Mouse (Mus musculus): Measurements from ENCODE around the gene Ppp1r16b. TPM values are rescaled to one million over a fixed set of nuclear protein-coding genes. Genes with fewer than 3 reads are reported as not detected.

The Ppp1r16b gene
- polyA plus RNA-seq, 1 experiment, result 0.04 TPM

DNA sequence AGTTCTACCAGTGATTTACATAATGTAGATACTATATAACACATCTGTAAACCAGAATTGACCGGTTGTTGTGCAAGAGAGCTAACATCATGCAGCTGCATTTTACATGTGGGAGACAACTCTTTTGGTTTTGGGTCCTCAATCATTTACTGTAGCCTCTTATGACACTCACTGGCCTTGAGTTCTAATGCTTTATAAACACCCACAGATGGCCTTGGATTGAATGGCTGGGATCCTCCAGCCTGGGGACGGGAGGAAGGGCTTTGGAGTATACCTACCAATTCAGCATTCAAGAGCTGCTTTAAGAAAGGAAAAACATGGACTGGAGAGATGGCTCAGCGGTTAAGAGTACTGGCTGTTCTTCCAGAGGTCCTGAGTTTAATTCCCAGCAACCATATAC lies 5.9 kb upstream of the Ppp1r16b start:
- Histone ChIP-seq H3K36me3 (ENCODE audit: control insufficient read depth, insufficient read depth) (no peaks in the 10 kb centered on the region), H3ac (ENCODE audit: control insufficient read depth, insufficient read length, low read depth) (no peak overlapping the region), H3K79me3 (ENCODE audit: low read depth) (no peaks in the 10 kb centered on the region), H3K4me3 (ENCODE audit: insufficient read depth, poor library complexity, severe bottlenecking) (no peak overlapping the region), H3K27me3 (ENCODE audit: control insufficient read depth, insufficient read depth, insufficient read length) (peaks cover 11% of the 10 kb centered on the region), H3K79me2 (ENCODE audit: control insufficient read depth, insufficient read depth) (no peaks in the 10 kb centered on the region)
- TF ChIP-seq CEBPB (IDR thresholded peaks at IDR 0.05; ENCODE audit: low read depth) (no peak), CTCF (IDR thresholded peaks at IDR 0.05; ENCODE audit: control insufficient read depth, insufficient read depth, insufficient read length) (no peak), USF1 (IDR thresholded peaks at IDR 0.05; ENCODE audit: low read depth) (no peak), FOSL1 (IDR thresholded peaks at IDR 0.05; ENCODE audit: insufficient read depth, low read length, poor library complexity, severe bottlenecking) (no peak), MYOD1 (IDR thresholded peaks at IDR 0.05; ENCODE audit: control insufficient read depth, insufficient read length, low read depth) (no peak), MYOG (IDR thresholded peaks at IDR 0.05; ENCODE audit: control insufficient read depth, extremely low read depth, insufficient read length) (no peak), MAX (IDR thresholded peaks at IDR 0.05) (no peak)

DNA sequence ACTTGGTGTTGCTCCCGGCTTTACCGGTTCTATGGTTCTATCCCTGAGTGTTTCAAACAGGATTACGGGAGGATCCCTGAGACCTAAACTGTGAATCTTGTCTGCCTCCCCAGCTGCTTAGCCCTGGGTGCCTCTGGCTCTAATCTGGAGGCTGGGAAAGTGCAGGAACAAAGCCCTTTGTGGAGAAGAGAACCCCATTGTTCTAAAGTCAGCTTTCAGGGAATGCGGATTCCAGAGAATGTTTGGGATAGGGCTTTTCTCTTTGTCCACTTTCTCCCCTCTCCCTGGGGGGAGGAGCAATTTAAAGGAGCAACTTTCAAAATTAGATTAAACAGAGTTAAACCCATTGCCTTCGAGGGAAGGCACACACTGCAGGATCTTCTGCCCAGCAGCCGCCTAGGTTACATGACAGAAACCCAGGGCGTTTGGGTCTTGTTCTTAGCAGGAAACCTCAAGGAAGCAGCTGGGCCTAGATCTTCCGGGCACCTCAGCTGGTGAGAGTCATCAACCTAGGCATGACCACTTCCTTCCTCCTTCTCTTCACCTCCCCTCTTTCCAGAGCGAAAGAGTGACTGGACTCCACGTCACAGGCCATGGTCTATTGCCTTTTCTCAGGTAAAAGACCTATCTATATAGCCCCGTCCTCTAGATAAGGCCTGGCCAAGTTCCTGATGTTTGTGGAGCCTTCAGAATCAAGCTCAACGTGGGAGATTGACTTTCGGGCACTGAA lies 1.0 kb downstream of the Ppp1r16b start:
- no peak overlapping the region for H3K4me3 ChIP-seq (ENCODE audit: insufficient read depth, poor library complexity, severe bottlenecking)
- H3K27me3 ChIP-seq (ENCODE audit: control insufficient read depth, insufficient read depth, insufficient read length), result peaks cover 46% of the 10 kb centered on the region

DNA sequence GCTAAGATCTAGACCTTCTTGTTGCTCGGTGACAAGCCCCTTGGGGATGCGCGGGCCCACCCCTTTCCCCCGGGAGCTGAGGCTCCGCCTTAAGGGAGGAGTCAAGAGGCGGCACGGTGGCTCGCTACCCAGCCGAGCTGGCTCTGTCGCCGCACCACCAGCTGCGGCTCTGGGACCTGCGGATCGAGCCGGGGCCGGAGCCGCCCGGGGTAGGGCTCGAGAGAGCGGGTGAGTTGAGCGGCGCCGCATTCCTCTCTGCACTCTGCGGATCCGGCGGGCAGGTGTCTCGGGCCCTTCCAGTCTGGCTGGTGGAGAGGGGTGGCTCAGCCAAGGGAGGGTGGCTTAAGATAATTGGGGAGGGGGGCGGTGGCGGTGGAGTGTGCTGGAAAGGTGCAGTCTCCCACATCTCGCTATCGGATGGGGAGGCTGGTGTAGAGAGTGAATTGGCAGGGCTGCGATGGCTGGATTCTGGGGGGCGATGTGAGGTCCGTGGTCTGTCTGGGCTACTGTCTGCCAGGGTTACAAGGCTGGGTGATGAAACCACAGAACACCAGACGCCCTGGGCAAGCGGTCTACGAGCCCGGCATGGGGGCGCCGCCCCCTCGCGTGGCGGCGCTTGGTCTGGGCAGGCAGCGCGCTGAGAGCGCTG lies 1.9 kb downstream of the Ppp1r16b start:
- TF ChIP-seq MYOD1 (IDR thresholded peaks at IDR 0.05; ENCODE audit: control insufficient read depth, insufficient read length, low read depth) (no peak), CEBPB (IDR thresholded peaks at IDR 0.05; ENCODE audit: low read depth) (no peak), USF1 (IDR thresholded peaks at IDR 0.05; ENCODE audit: low read depth) (no peak), MYOG (IDR thresholded peaks at IDR 0.05; ENCODE audit: control insufficient read depth, extremely low read depth, insufficient read length) (no peak), MAX (IDR thresholded peaks at IDR 0.05) (no peak), CTCF (IDR thresholded peaks at IDR 0.05; ENCODE audit: control insufficient read depth, insufficient read depth, insufficient read length) (no peak), FOSL1 (IDR thresholded peaks at IDR 0.05; ENCODE audit: insufficient read depth, low read length, poor library complexity, severe bottlenecking) (no peak)
- H3ac ChIP-seq (ENCODE audit: control insufficient read depth, insufficient read length, low read depth), result no peak overlapping the region
- no peaks in the 10 kb centered on the region for H3K79me2 ChIP-seq (ENCODE audit: control insufficient read depth, insufficient read depth)
- no peaks in the 10 kb centered on the region for H3K36me3 ChIP-seq (ENCODE audit: control insufficient read depth, insufficient read depth)
- no peak overlapping the region for H3K4me3 ChIP-seq (ENCODE audit: insufficient read depth, poor library complexity, severe bottlenecking)
- no peaks in the 10 kb centered on the region for H3K79me3 ChIP-seq (ENCODE audit: low read depth)
- H3K27me3 ChIP-seq (ENCODE audit: control insufficient read depth, insufficient read depth, insufficient read length), result peaks cover 46% of the 10 kb centered on the region

More for the DNA sequence above, 1.0 kb downstream of the Ppp1r16b start:
- Histone ChIP-seq H3K36me3 (ENCODE audit: control insufficient read depth, insufficient read depth) (no peaks in the 10 kb centered on the region), H3K79me3 (ENCODE audit: low read depth) (no peaks in the 10 kb centered on the region), H3K79me2 (ENCODE audit: control insufficient read depth, insufficient read depth) (no peaks in the 10 kb centered on the region), H3ac (ENCODE audit: control insufficient read depth, insufficient read length, low read depth) (no peak overlapping the region)
- no peak for TF ChIP-seq MAX (IDR thresholded peaks at IDR 0.05)
- TF ChIP-seq CEBPB (IDR thresholded peaks at IDR 0.05; ENCODE audit: low read depth), result no peak
- TF ChIP-seq MYOG (IDR thresholded peaks at IDR 0.05; ENCODE audit: control insufficient read depth, extremely low read depth, insufficient read length), result no peak
- no peak for TF ChIP-seq CTCF (IDR thresholded peaks at IDR 0.05; ENCODE audit: control insufficient read depth, insufficient read depth, insufficient read length)
- no peak for TF ChIP-seq MYOD1 (IDR thresholded peaks at IDR 0.05; ENCODE audit: control insufficient read depth, insufficient read length, low read depth)
- no peak for TF ChIP-seq FOSL1 (IDR thresholded peaks at IDR 0.05; ENCODE audit: insufficient read depth, low read length, poor library complexity, severe bottlenecking)
- TF ChIP-seq USF1 (IDR thresholded peaks at IDR 0.05; ENCODE audit: low read depth), result no peak

DNA sequence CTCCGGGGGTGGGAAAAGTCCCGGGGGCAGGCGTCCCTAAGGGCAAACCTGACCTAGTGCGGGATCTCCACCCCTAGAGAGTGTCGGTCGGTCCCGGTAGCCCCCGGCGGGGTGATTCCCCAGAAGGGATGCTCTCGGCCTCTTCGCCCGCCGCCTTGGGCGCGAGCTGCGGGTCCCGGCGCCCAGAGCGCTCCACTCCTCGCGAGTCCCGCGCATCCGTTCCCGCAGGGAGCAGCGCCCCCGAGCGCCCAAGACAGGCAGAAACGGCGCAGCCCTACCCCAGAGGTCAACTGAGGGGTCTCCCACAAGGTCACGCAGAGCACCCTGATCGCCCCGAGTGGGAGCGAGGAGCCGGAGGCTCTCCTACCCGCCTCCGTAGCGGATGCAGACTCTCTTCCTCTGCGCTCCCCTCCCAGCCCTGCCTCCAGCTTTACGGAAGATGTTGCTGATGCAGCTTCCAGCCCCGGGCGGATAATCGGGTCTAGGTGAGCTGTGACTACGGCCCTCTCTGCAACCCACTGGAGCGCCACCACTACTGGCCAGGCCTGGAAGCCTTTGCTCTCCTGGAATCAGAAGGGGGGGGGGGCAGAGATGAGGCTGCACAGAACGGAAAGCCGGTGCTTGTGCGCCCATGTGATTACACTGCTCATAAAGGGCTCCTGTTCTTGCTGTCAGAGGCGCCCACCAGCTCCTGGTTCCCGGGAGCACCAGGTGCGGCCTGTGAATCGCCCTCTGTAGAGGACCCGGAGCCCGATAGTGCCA lies 2.7 kb downstream of the Ppp1r16b start:
- H3K36me3 ChIP-seq (ENCODE audit: control insufficient read depth, insufficient read depth), result no peaks in the 10 kb centered on the region
- H3K79me2 ChIP-seq (ENCODE audit: control insufficient read depth, insufficient read depth), result no peaks in the 10 kb centered on the region
- TF ChIP-seq CEBPB (IDR thresholded peaks at IDR 0.05; ENCODE audit: low read depth), result no peak
- H3ac ChIP-seq (ENCODE audit: control insufficient read depth, insufficient read length, low read depth), result no peak overlapping the region
- H3K4me3 ChIP-seq (ENCODE audit: insufficient read depth, poor library complexity, severe bottlenecking), result no peak overlapping the region
- H3K27me3 ChIP-seq (ENCODE audit: control insufficient read depth, insufficient read depth, insufficient read length), result peaks cover 53% of the 10 kb centered on the region
- no peaks in the 10 kb centered on the region for H3K79me3 ChIP-seq (ENCODE audit: low read depth)

DNA sequence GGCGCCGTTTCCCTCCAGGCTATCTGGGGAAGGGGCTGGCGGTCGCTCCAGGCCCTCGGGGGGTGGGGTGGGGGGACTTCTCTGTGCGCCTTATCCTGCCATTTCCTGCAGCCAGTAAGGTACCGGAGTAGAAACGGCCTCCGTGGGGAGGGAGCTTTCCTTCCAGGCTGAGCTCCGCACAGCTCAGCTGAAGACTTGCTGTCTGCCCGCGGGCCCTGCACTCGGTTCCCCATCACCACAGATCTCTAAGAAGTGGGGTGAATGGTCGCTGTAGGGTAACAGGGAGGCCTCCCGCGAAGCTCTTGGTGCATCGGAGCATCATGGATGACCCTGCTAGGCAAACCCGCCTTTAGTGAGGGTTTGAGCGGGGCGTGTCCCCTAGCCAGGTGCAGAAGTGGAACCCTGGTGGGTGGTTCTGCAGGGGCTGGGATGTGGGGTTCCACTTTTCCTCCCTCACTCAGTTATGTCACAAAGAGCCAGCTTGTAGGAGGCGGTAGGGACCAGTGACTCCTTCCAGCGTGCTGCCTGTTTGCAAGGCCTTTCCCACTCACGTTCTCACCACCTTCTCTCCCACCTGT lies 3.3 kb downstream of the Ppp1r16b start:
- Histone ChIP-seq H3K4me3 (ENCODE audit: insufficient read depth, poor library complexity, severe bottlenecking) (no peak overlapping the region), H3K27me3 (ENCODE audit: control insufficient read depth, insufficient read depth, insufficient read length) (peaks cover 54% of the 10 kb centered on the region)

More for the DNA sequence above, 3.3 kb downstream of the Ppp1r16b start:
- Histone ChIP-seq H3K79me2 (ENCODE audit: control insufficient read depth, insufficient read depth) (no peaks in the 10 kb centered on the region), H3ac (ENCODE audit: control insufficient read depth, insufficient read length, low read depth) (no peak overlapping the region), H3K79me3 (ENCODE audit: low read depth) (no peaks in the 10 kb centered on the region), H3K36me3 (ENCODE audit: control insufficient read depth, insufficient read depth) (no peaks in the 10 kb centered on the region)
- no peak for TF ChIP-seq USF1 (IDR thresholded peaks at IDR 0.05; ENCODE audit: low read depth)
- TF ChIP-seq MAX (IDR thresholded peaks at IDR 0.05), result no peak
- TF ChIP-seq CTCF (IDR thresholded peaks at IDR 0.05; ENCODE audit: control insufficient read depth, insufficient read depth, insufficient read length), result no peak

Data from C2C12 (cell line).